In genomic region chr4:62997606-62998005, GRCm38 (mm10) we compare ENCODE assay signal across 15 mouse cellular contexts. TPM values are rescaled to one million over a fixed set of nuclear protein-coding genes. Genes with fewer than 3 reads are reported as not detected.
A peak's percentile ranks its signal among the peaks of the same experiment; 100 is the strongest.
DNase-seq lines count a peak whose midpoint lies in the region; ATAC-seq and TF ChIP-seq lines count a peak whose summit lies in the region.
"Had no signal": no experiment of that assay in that cellular context is flagged by ENCODE, and none has a peak within 500 bp of the region (broad histone marks: within the 10 kb centered on the region; RNA-seq: fewer than 3 reads in every experiment).

No protein-coding gene starts in this region.

- DNase-seq in heart, adult 11 months = peak; percentile 76
- no peak for DNase-seq in heart, adult 2 months
- DNase-seq in lung, postnatal 0 days (ENCODE audit: low spot score) = no peak
- DNase-seq in left cerebral cortex, adult 2 months (ENCODE audit: extremely low spot score in 1 of 2, low spot score in 2 of 2) = no peak
- DNase-seq: cerebellum, adult 9-11 months; embryo, embryonic 11 days; gastrocnemius, postnatal 10 days; kidney, adult 2 months; right cerebral cortex, postnatal 25 days had no signal

- no peak overlapping the region for H3K9ac ChIP-seq in heart, adult 2 months (ENCODE audit: low read depth, low read length)
- no peak overlapping the region for H3K9ac ChIP-seq in hindbrain, embryonic 13.5 days
- no peak overlapping the region for H3K9ac ChIP-seq in hindbrain, embryonic 16.5 days (ENCODE audit: low read depth, low read length)
- H3K9ac ChIP-seq in lung, embryonic 15.5 days = no peak overlapping the region
- no peak overlapping the region for H3K9ac ChIP-seq in lung, postnatal 0 days (replicated peaks; ENCODE audit: low read depth)
- no peak overlapping the region for H3K9ac ChIP-seq in embryonic facial prominence, embryonic 15.5 days

- H3K27ac ChIP-seq in heart, adult 2 months = no peak overlapping the region
- peak overlapping the region; percentile 74; the same call in 1 of the 2 replicates for H3K27ac ChIP-seq in hindbrain, embryonic 13.5 days
- no peak overlapping the region for H3K27ac ChIP-seq in hindbrain, embryonic 16.5 days (ENCODE audit: low read depth, low read length)
- H3K27ac ChIP-seq in lung, embryonic 15.5 days = peak overlapping the region; percentile 93; the same call in 1 of the 2 replicates
- no peak overlapping the region for H3K27ac ChIP-seq in lung, postnatal 0 days (ENCODE audit: low read length)
- 0 out of 2 replicates have a peak overlapping the region, but pooled peaks have one; percentile 87 for H3K27ac ChIP-seq in embryonic facial prominence, embryonic 15.5 days (replicated peaks)
- no peak overlapping the region for H3K27ac ChIP-seq in left cerebral cortex, adult 2 months

- intact Hi-C loops in heart, adult 2 months (cut with DNase I) = no loop called here
- intact Hi-C loops in left cerebral cortex, adult 2 months (cut with DNase I) = no loop called here

- H3K79me2 ChIP-seq in heart, adult 2 months (replicated peaks; ENCODE audit: control insufficient read depth, insufficient read depth, low read length) = no peaks in the 10 kb centered on the region

- no peak overlapping the region for H3K4me2 ChIP-seq in hindbrain, embryonic 13.5 days
- H3K4me2 ChIP-seq in hindbrain, embryonic 16.5 days (ENCODE audit: low read length) = no peak overlapping the region
- H3K4me2 ChIP-seq in lung, embryonic 15.5 days = no peak overlapping the region
- H3K4me2 ChIP-seq in lung, postnatal 0 days (replicated peaks; ENCODE audit: low read depth, low read length) = no peak overlapping the region
- H3K4me2 ChIP-seq in embryonic facial prominence, embryonic 15.5 days (replicated peaks) = no peak overlapping the region
- H3K4me2 ChIP-seq: liver, embryonic 11.5 days had no signal

- ATAC-seq in hindbrain, embryonic 13.5 days (ENCODE audit: low FRiP score) = no peak
- ATAC-seq in hindbrain, embryonic 16.5 days = no peak
- ATAC-seq in lung, embryonic 15.5 days (ENCODE audit: borderline replicate concordance, extremely low read depth, low FRiP score, low TSS enrichment) = no peak
- no peak for ATAC-seq in lung, postnatal 0 days
- ATAC-seq in embryonic facial prominence, embryonic 15.5 days (ENCODE audit: insufficient number of reproducible peaks, low FRiP score, low TSS enrichment, low read depth) = no peak
- ATAC-seq: activated CD4-positive, CD25-positive, alpha-beta regulatory T cell, adult 4 months had no signal

- H3K36me3 ChIP-seq in heart, adult 2 months (ENCODE audit: control insufficient read depth, insufficient read depth, low read length) = no peaks in the 10 kb centered on the region
- H3K36me3 ChIP-seq in hindbrain, embryonic 13.5 days = peaks cover 12% of the 10 kb centered on the region
- H3K36me3 ChIP-seq in hindbrain, embryonic 16.5 days (ENCODE audit: control insufficient read depth, insufficient read depth, low read length) = no peaks in the 10 kb centered on the region
- no peaks in the 10 kb centered on the region for H3K36me3 ChIP-seq in lung, embryonic 15.5 days
- H3K36me3 ChIP-seq in lung, postnatal 0 days (ENCODE audit: insufficient read depth, low read length) = no peaks in the 10 kb centered on the region
- 0 out of 2 replicates have a peak, but pooled peaks cover 6% of the 10 kb centered on the region for H3K36me3 ChIP-seq in embryonic facial prominence, embryonic 15.5 days

- no peak for TF ChIP-seq POLR2A in heart, adult 2 months (IDR thresholded peaks at IDR 0.05; ENCODE audit: insufficient read depth, low read depth, low read length)

- H3K4me3 ChIP-seq in heart, adult 2 months = no peak overlapping the region
- no peak overlapping the region for H3K4me3 ChIP-seq in hindbrain, embryonic 13.5 days
- H3K4me3 ChIP-seq in hindbrain, embryonic 16.5 days (ENCODE audit: low read length) = no peak overlapping the region
- H3K4me3 ChIP-seq in lung, embryonic 15.5 days = no peak overlapping the region
- no peak overlapping the region for H3K4me3 ChIP-seq in lung, postnatal 0 days (ENCODE audit: low read depth, low read length)
- no peak overlapping the region for H3K4me3 ChIP-seq in embryonic facial prominence, embryonic 15.5 days (replicated peaks)
- H3K4me3 ChIP-seq in left cerebral cortex, adult 2 months = no peak overlapping the region

- peaks cover 2% of the 10 kb centered on the region for H3K4me1 ChIP-seq in heart, adult 2 months (ENCODE audit: control insufficient read depth, insufficient read depth, low read length)
- peaks cover 63% of the 10 kb centered on the region for H3K4me1 ChIP-seq in hindbrain, embryonic 13.5 days (replicated peaks)
- peaks cover 22% of the 10 kb centered on the region for H3K4me1 ChIP-seq in hindbrain, embryonic 16.5 days (ENCODE audit: control insufficient read depth, insufficient read depth, low read depth, low read length)
- H3K4me1 ChIP-seq in lung, embryonic 15.5 days = peaks cover 57% of the 10 kb centered on the region
- peaks cover 16% of the 10 kb centered on the region; the same call in 1 of the 2 replicates for H3K4me1 ChIP-seq in lung, postnatal 0 days (ENCODE audit: insufficient read depth, low read depth, low read length)
- H3K4me1 ChIP-seq in embryonic facial prominence, embryonic 15.5 days = peaks cover 38% of the 10 kb centered on the region

- WGBS in heart, adult 2 months = 95% methylated on average over 6 of the region's 6 CpGs
- 88% methylated on average over 6 of the region's 6 CpGs for WGBS in hindbrain, embryonic 13.5 days
- WGBS in hindbrain, embryonic 16.5 days = 88% methylated on average over 6 of the region's 6 CpGs
- WGBS in lung, embryonic 15.5 days = 82% methylated on average over 6 of the region's 6 CpGs
- WGBS in lung, postnatal 0 days = 87% methylated on average over 6 of the region's 6 CpGs
- 76% methylated on average over 6 of the region's 6 CpGs for WGBS in embryonic facial prominence, embryonic 15.5 days

- no peak for TF ChIP-seq EP300 in heart, adult 2 months (IDR thresholded peaks at IDR 0.05; ENCODE audit: insufficient read depth, low read depth, low read length)
- TF ChIP-seq EP300 in lung, postnatal 0 days (IDR thresholded peaks at IDR 0.05) = no peak

- no peaks in the 10 kb centered on the region for H3K9me3 ChIP-seq in hindbrain, embryonic 13.5 days
- no peaks in the 10 kb centered on the region; the same call in 1 of the 2 replicates for H3K9me3 ChIP-seq in hindbrain, embryonic 16.5 days (ENCODE audit: control insufficient read depth, low read length)
- no peaks in the 10 kb centered on the region for H3K9me3 ChIP-seq in lung, embryonic 15.5 days
- no peaks in the 10 kb centered on the region for H3K9me3 ChIP-seq in lung, postnatal 0 days (ENCODE audit: low read length)
- no peaks in the 10 kb centered on the region for H3K9me3 ChIP-seq in embryonic facial prominence, embryonic 15.5 days (replicated peaks)

- H3K27me3 ChIP-seq in heart, adult 2 months (ENCODE audit: control insufficient read depth, insufficient read depth, low read length) = no peaks in the 10 kb centered on the region
- H3K27me3 ChIP-seq in hindbrain, embryonic 13.5 days = no peaks in the 10 kb centered on the region
- no peaks in the 10 kb centered on the region for H3K27me3 ChIP-seq in hindbrain, embryonic 16.5 days (replicated peaks; ENCODE audit: control insufficient read depth, insufficient read depth, low read length)
- H3K27me3 ChIP-seq in lung, embryonic 15.5 days = no peaks in the 10 kb centered on the region
- no peaks in the 10 kb centered on the region for H3K27me3 ChIP-seq in lung, postnatal 0 days (replicated peaks; ENCODE audit: insufficient read depth, low read length)
- H3K27me3 ChIP-seq in embryonic facial prominence, embryonic 15.5 days = no peaks in the 10 kb centered on the region

- no peak for TF ChIP-seq CTCF in heart, adult 2 months (IDR thresholded peaks at IDR 0.05)
- TF ChIP-seq CTCF in lung, postnatal 0 days (IDR thresholded peaks at IDR 0.05) = no peak
- no peak for TF ChIP-seq CTCF in left cerebral cortex, adult 2 months (IDR thresholded peaks at IDR 0.05)

RNA-seq across cellular contexts. Expression of gene Zfp618, which starts 32.2 kb away (rescaled TPM):
- total RNA-seq in heart, adult 2 months (2021) = 1 to 10 TPM in 1 of 2 experiments, under 1 TPM in 1; 0.37 to 2.2 TPM
- polyA plus RNA-seq in heart, adult 2 months (2012; rRNA removed) = 0.25 and 0.47 TPM in 2 replicates
- 37.9 and 41.5 TPM in 2 replicates for polyA plus RNA-seq in hindbrain, embryonic 13.5 days (2015; fragmentation: Nextera tagmentation; extraction: Ambion mirVana)
- 22.9 and 29.6 TPM in 2 replicates for polyA plus RNA-seq in hindbrain, embryonic 16.5 days (2015; fragmentation: Nextera tagmentation; extraction: Ambion mirVana)
- polyA plus RNA-seq in lung, embryonic 15.5 days (2015; fragmentation: Nextera tagmentation; extraction: Ambion mirVana) = 22.0 and 25.0 TPM in 2 replicates
- 7.2 and 7.9 TPM in 2 replicates for polyA plus RNA-seq in lung, postnatal 0 days (2015; fragmentation: Nextera tagmentation; extraction: Ambion mirVana)
- polyA plus RNA-seq in embryonic facial prominence, embryonic 15.5 days (2015; fragmentation: Nextera tagmentation; extraction: Ambion mirVana) = 16.6 and 22.7 TPM in 2 replicates
- 1 to 10 TPM; 5.9 to 6.2 TPM for total RNA-seq in left cerebral cortex, adult 2 months (2021)

Comparison
In these comparisons a context has a peak if more than half of its experiments do, and no peak if none do; other contexts are left out.
1. H3K27ac ChIP-seq: peak in hindbrain, embryonic 13.5 days (single experiment), lung, embryonic 15.5 days (single experiment) and embryonic facial prominence, embryonic 15.5 days (single experiment); none in heart, adult 2 months (single experiment), hindbrain, embryonic 16.5 days (single experiment), lung, postnatal 0 days (single experiment) and left cerebral cortex, adult 2 months (single experiment).